Mouse (Mus musculus) hindlimb bud, embryonic 11.5 days (tissue): ENCODE results near the gene BC048671.

Experiments used
- DNase-seq: peaks from one replicate; pipeline ENCODE4 v3.0.0-alpha.2; 2012; ENCODE audit warnings: low read depth, low spot score; ENCODE audit errors: extremely low spot score

BC048671 gene

DNA sequence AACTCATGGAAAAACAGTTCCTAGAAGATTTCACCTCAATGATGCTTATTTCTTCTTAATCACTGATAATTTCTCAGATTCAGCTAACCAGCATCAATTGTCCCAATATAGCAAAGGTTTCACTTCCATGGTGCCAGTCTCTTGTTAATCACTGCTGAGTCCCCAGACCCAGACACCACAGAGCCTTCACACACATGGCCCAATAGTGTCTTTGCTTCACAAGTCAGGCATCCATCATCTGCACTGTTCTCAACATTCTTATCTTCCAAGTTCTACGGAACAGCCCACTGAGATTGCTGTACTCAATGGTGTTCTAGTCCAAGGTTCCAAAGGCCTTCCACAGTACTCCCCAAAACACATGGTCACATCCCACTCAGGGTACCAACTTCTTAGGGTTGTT lies at the start of gene BC048671:
Gene BC048671, plus strand, starts transcription at position 301 of the 400 bp plus-strand sequence.
- DNase-seq = no peak

GRCm38 (mm10) chr6:90288265-90288664 lies 12.8 kb upstream of the BC048671 start:
- DNase-seq = no peak

- no peak for DNase-seq
Measured at GRCm38 (mm10) chr6:90306315-90306975, 5.4 kb downstream of the BC048671 start.

- DNase-seq = no peak
Measured at GRCm38 (mm10) chr6:90308839-90309778, 8.1 kb downstream of the BC048671 start.

DNA sequence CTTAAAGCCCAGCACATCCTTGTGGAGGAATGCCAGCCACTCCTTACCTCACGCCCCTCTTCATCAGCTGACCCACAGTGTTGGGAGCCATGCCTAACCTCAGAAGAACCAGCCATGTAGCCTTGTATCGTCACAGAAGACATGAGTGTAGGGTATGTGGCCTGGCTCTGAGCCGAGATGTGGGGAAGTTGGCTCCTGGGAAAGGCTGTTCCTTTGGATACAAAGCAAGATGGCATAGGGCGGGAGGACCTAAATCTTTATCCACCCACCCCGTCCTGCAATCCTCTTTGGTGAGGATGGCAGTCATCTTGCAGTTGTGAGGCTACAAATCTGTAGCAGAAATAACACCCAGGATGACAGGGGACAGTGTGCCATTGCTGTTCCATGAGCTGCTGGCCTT lies 14.9 kb downstream of the BC048671 start:
- no peak for DNase-seq

DNA sequence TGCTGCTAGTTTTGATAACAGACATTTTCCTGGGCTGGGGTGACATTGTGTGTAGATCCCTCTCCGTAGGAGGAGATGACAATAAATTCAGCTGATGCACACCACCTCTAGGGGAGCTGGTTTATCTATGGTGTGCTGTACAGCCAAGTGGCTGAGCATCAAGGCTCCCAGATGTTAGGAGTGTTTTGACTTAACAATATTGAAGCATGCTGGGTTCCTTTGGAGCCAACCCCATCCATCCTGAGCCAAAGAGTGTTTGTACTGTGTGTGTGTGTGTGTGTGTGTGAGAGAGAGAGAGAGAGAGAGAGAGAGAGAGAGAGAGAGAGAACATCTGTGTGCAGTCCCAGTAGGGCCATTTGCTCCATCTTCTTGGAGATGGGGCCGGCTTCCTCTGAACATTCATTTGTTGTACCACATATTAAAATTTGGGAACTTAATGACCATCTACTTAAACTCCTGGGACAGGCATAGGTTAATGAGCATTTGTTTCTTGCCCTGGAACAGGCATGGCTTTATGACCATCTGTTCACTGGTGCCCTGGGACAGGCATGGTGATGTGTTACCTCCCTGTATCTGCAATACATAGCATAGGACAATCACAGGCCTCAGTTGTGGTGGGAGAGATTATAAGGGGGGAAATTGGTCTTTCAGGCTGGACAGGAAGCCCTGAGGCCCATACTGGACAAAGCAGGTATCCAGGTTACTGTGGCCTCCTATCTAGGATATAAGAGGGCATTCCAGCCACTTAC lies 16.7 kb downstream of the BC048671 start:
- DNase-seq = no peak

DNA sequence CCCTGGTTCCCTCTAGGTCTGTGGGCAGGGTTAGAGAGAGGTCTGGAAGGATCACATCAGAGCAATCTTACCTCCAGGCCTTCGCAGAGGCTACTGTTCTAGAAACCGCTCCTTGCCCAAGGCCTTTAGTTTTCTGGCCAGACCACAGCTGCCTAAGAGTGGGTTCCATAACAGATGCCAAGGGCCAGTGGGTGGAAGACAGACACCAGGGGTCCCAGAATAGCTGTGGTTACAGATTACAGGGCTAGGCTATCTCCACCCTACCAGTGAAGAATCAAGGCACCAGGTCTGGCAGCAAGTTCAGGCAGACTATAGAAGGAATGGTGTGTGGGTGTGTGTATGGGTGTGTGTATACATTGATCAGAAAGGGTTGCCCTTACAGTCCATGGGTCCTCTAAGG lies 18.0 kb downstream of the BC048671 start:
- DNase-seq = no peak

DNA sequence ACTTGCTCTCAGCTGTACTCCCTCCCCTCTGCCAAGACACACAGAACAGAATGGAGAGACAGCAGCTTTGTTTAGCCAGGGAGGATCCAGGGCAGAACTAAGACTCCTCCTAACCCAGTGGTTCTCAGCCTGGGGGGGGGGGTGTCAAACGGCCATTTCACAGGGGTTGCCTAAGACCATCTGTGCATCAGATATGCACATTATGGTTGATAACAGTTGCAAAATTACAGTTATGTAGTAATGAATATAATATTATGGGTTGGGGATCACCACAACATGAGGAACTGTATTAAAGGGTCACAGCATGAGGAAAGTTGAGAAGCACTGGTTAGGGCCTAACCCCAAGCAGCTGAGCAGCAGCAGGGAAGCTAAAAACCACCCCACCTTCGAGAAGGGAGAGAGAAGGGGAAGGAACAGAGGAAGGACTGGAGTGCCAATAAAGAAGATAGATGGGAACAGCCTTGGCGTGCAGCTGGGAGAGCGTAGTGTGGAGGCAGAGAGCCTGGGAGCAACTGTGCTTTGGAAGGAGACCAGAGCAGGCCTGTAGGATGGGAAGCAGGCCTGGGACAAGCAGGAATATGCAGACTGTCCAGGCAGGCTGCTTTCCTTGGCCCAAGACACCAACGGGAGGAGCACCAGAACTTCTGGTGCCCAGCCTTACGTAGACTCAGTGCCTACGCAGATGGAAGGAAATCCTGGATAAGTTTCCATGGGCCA lies 18.6 kb downstream of the BC048671 start:
- DNase-seq = no peak

DNA sequence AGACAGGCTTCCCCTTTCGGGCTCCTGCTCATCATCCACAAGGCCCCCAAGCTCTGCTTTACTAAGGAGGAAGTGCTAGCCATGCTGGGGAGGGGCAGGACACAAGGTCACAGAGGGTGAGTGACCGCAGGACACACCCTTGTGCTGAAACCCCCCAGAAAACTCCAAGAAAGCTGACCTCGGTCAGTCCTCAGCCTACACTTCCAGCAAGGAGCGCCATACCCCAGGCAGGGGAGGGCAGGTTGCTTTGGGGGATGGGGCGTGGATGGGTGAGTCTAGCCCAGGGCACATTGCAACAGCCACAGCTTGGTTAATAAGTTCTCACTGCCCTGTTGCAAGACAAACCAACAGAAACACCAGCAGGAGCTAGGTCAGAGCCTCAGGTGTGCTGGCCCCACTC lies 19.4 kb downstream of the BC048671 start:
- DNase-seq = no peak

DNA sequence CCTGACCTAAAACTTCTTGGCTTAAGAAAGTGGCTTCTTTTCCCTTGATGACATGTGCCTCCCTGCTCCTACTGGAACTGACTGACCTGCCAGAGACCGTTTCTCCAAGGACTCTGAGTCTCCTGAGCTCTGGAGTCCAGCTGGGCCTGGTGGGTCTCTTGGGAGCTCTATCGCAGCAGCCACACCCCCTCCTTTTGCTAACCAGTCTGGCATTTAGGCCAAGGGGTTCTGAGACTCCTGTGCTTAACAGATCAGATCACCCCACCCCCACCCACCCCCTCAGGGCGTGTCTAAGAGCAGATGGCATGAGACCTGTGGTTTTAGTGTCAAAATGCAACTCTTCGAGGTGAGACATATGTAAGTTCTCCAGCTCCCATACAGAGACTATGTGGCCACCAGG lies 20.8 kb downstream of the BC048671 start:
- DNase-seq = no peak

- no peak for DNase-seq
Measured at GRCm38 (mm10) chr6:90324026-90324425, 23.0 kb downstream of the BC048671 start.

DNA sequence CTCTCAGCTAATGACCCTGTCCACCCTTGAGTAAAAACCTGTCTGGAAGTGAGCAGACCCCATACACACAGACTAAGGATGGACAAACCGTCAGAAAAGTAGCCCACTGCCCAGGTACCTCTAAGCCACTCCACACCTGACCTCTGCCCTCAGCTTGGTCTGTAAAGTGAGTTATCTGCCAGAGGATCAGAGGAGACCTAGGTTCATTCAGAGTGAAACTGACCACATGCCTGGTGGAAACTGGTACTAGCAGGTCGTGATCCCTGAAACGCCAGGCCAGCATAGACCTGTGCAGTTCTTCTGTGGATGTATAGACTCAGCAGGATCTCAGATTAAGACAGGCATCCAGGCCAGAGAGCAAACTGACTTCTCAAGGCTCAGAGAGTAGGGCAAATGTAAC lies 23.4 kb downstream of the BC048671 start:
- DNase-seq = no peak

GRCm38 (mm10) chr6:90324991-90325390 lies 24.0 kb downstream of the BC048671 start, which contains the start of gene Chst13:
TSS of gene Chst13 (minus strand) at chr6:90325185.
- no peak for DNase-seq

DNA sequence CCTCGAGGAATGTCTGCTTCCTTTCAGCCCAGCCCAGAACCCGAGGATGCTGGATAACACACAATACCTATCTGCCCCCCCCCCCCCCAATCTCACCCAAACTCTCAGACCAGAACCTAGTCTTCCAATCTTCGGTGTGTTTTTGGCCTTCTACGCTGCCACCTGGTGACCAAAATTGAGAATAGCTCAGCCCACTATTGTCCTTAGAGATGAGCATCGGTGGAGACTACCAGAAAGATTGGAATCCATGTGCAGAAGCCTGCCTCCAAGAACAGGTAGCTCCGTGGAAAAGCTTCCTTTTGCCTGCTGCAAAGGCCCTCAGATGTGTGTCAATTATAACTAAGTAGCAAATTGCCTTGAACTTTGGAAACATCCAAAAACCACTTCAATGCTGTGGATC lies 26.7 kb downstream of the BC048671 start:
- DNase-seq = no peak

GRCm38 (mm10) chr6:90329953-90330352 lies 28.9 kb downstream of the BC048671 start:
- DNase-seq = no peak

DNA sequence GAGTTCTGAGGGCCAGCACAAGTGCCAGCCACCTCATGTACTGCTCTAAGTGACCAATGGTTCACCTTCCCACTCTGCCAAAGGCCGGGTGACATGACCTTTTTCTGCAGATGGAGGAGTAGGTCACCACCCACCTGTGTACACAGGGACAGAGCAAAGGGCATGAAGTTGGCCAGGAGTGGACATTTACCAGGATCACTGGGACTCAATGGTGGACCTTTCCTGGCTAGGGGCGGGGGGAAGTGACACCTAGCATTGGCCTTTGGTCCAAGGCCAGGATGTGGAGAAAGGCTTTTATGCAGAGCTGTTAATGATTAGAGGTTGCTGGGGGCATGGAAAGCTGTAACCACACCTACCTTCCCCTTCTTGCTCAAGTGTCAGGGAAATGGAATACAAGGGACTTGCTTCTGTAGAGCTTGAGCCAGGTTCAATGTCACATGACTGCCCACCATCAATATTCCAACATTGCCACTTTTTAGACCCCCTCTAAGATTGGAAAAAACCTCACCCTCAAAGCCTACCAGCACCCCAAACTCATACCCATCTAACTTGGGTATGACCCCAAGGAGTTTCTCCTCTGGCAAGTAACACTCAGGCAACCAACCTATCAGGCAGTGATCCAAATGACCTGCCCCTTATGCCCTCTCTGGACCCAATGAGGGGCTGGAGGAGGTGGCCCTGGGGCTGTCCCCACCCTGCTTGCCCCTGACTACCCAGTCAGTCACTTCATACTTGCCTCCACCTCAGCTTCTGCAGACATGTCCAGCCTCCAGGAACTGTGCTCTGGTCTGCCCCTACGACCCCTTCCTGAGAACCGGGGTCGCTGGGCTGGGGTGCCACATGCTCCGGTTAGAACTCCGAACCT lies 31.8 kb downstream of the BC048671 start, which contains the start of gene Uroc1:
Gene Uroc1, plus strand, starts transcription at position 724 of the 865 bp plus-strand sequence.
- no peak for DNase-seq

GRCm38 (mm10) chr6:90334244-90334643 lies 33.2 kb downstream of the BC048671 start:
- DNase-seq = no peak

DNA sequence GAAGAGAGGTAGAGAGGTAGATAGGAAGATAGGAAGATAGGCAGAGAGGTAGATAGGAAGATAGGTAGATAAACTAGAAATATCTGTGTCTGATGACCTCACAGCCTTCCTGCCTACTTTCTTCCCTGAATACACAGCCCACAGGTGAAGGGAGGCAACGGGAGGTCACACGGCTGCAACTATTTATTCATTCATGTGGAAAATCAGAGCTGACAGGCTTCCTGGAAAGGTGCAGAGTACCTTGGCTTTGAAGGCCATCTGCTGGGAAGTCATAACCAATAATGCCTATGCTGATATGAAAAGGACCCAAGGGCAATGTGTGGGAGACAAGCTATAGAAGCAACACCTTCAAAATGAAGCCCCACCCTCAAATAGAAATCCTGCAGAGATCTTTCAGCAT lies 41.3 kb downstream of the BC048671 start:
- DNase-seq = no peak

DNA sequence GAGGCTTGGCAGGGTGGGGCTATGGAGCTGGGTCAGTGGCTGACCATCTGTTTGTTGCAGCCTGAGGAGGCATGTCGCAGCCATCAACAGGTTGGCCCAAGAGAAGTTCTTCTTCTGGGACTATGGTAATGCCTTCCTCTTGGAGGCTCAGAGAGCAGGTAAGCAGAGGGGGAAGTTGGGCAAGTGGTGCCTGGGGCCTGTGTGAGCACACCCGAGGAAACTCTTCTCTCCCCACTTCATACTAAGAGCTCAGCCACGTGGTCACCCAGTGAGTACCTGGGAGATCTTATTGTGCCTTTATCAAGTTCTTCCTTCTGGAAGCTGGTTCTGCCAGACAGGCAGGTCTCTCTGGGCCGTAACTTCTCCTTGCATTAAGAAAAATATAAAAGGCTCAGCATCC lies 46.2 kb downstream of the BC048671 start:
- DNase-seq = no peak

- no peak for DNase-seq
Measured at GRCm38 (mm10) chr6:90348500-90348899, 47.5 kb downstream of the BC048671 start.
